Mouse (Mus musculus): ENCODE measurements around the gene Gm10638. TPM values are rescaled to one million over a fixed set of nuclear protein-coding genes. Genes with fewer than 3 reads are reported as not detected.

The Gm10638 gene
- total RNA-seq, 2 experiments from 2014 or later = 0.36 TPM; not detected in 1

DNA sequence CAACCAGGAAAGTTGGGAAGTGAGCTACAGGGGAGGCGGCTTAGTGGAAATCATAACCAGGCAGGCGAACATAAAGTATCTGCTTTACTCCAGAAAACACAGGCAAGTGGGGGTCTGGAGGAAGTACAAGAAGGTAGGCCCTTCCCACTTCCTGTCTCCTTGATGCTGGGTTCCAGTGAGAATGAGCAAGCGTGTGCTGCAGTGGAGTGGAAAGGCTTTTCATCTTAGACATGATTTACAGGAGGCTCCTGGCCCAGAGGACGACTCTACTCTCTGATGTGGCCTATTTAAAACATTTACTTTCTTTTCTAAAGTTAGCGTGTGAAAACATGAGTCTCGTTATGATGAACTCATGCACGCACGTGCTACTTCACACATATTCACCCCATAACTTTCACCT, 33.7 kb downstream of the Gm10638 start:
- no peak for ATAC-seq (replicated peaks; ENCODE audit: poor library complexity, severe bottlenecking)

GRCm38 (mm10) chr8:86781094-86781493, 35.6 kb downstream of the Gm10638 start:
- ATAC-seq (replicated peaks; ENCODE audit: poor library complexity, severe bottlenecking) = no peak

DNA sequence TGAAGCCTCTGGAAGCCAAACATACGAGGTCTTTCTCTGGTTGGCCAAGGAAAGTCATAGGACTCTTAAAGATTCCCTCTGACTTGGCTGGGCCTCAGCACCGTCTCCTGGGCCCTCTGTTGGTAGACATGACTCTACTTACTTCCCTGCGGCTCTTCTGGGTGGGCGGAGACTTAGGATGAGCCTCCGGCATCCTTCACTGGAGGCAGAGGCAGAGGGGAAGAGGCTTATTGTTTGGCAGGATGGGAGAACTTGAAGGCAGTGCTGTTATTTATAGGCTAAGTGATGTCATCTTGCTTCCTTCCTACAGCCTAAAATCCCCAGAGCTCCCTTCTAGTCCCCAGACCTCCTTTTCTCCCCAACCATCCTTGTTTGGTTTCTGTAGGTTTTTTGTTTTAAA, 41.0 kb downstream of the Gm10638 start:
- ATAC-seq (replicated peaks; ENCODE audit: poor library complexity, severe bottlenecking) = no peak; the same call in 1 of the 2 replicates

GRCm38 (mm10) chr8:86787891-86788420, 42.5 kb downstream of the Gm10638 start:
- peak; percentile 65 for ATAC-seq (replicated peaks; ENCODE audit: poor library complexity, severe bottlenecking)

DNA sequence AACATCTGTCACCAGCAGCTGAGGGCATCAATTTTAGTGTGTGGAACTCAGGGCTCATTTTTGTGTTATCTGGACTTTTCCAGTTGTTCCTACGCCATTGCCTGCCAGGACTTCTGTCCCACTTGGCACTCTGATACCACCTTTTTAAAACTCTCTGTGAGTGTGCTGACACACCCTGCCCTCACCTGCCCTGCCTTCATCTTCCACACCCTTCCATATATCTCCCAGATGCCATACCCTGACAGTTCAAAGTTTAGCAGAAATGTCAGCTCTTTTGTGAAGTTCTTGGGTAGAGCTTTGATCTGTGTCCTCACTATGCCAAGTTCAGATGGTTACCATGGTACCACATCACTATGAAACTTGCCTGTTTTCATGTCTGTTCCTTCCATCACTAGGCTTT, 44.1 kb downstream of the Gm10638 start:
- no peak for ATAC-seq (replicated peaks; ENCODE audit: poor library complexity, severe bottlenecking)

- ATAC-seq (replicated peaks; ENCODE audit: poor library complexity, severe bottlenecking) = no peak
Measured at GRCm38 (mm10) chr8:86791542-86791941, 46.0 kb downstream of the Gm10638 start.

DNA sequence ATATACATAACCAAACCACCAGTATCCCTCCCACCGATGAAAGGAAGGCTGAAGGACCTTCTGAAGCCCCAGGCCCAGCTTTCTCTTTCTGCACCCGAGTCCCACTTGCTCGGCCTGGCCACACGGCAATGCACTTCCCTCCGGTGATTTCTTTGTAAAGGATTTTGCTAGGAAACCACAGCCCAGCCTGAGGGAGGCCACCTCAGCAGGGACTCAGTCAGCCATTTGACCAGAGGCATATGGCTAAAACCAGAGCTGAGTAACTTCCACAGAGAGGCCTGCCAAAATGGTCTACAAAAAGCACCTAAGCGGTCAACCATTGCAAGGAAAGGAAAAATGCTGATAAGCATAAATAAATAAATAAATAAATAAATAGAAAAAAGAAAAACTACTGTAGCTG, 49.2 kb downstream of the Gm10638 start:
- ATAC-seq (replicated peaks; ENCODE audit: poor library complexity, severe bottlenecking) = no peak

Other genes with a start within 250 kb of the Gm10638 start
- gene Abcc12, start 165.0 kb upstream of the Gm10638 start, total RNA-seq (2014; fragmentation: Nextera tagmentation) = not detected in 2 replicates
- gene Abcc12, start 165.0 kb upstream of the Gm10638 start, total RNA-seq (2017) = not detected in 2 replicates
- 29.4 and 31.9 TPM in 2 replicates for gene Lonp2, start 121.7 kb upstream of the Gm10638 start, total RNA-seq (2014; fragmentation: Nextera tagmentation)
- gene Lonp2, start 121.7 kb upstream of the Gm10638 start, total RNA-seq (2017) = 41.1 and 44.9 TPM in 2 replicates
- gene Siah1a, start 235 bp downstream of the Gm10638 start, total RNA-seq (2014; fragmentation: Nextera tagmentation) = 8.1 and 14.1 TPM in 2 replicates
- 14.5 and 21.0 TPM in 2 replicates for gene Siah1a, start 235 bp downstream of the Gm10638 start, total RNA-seq (2017)
- 19.3 and 26.1 TPM in 2 replicates for gene N4bp1, start 139.6 kb downstream of the Gm10638 start, total RNA-seq (2014; fragmentation: Nextera tagmentation)
- gene N4bp1, start 139.6 kb downstream of the Gm10638 start, total RNA-seq (2017) = 18.1 and 19.1 TPM in 2 replicates

Measured in granulocyte monocyte progenitor cell, adult 5-6 weeks (primary cell).